Mouse (Mus musculus): ENCODE measurements around the gene Dlk2.

Dlk2 gene

DNA sequence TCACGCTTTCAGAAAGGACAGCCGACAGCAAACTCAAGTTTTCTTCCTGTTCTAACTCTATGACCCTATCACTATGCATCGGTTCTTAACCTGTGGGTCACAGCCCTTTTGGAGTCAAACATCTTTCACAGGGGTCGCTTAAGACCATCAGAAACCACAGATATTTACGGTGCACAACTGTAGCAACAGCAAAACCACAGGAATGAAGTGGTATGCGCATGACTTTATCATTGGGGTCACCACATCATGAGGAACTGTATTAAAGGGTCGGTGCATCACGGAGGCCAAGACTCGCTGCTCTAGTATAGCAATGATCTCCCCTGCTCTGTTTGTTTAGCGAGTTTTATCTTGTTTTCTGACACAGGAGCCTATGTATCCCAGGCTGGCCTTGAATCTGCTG lies 18.6 kb downstream of the Dlk2 start:
- no peak for DNase-seq (ENCODE audit: extremely low read depth, low read depth)

DNA sequence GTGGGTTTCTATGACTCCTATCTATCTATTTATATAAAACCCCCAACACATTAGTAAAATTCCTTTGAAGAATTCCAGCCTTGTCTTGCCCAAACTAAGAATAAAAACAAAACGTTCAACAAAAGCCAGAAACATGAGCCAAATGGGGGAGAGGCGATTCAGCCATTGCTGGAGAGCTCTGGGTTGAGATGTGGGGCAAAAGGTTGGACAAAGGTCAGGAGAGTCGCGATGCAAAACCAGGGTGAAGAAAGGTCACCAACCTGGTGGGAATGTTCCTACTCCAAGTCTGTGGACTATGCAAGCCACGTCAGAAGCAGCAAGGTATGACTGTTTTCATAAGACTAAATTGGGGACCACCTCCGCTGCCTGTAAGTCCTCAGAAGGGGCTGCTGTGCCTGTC lies 23.3 kb downstream of the Dlk2 start:
- DNase-seq (ENCODE audit: extremely low read depth, low read depth): no peak

DNA sequence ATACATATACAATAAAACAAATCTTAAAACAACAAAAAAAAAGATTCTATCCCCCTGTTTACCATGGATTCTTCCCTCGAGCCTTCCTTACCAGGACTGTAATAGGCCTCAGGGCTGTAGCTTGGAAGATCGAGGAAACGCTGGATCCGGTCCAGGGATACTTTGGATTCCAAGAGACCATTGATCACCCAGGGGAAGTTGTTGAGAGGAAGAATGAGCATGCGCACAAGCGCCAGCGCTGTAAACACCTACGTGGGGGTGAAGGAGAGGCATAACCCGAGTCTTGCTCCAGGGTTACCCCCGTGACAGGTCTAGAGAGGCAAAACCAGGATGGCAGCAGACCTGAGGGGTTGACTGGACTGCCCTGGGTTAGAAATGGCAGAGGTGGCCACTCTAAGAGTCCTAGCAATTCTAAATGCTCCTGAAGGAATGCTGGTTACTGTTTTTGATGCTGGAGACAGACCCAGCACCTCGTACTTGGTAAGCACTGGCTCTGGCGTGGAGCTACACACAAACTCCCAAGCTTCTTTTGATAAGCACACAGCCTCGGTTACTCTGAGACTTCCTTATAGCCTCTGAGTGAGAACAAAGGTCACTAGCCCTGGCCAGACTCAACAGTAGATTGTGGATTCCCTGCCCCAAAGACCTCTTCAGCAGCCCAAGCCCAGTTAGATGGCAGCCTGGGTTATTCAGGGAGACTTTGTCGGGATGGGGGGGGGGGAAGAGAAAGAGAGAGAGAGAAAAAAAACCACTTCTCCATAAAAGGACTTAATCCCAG lies 25.0 kb downstream of the Dlk2 start:
- no peak for DNase-seq (ENCODE audit: extremely low read depth, low read depth)

DNA sequence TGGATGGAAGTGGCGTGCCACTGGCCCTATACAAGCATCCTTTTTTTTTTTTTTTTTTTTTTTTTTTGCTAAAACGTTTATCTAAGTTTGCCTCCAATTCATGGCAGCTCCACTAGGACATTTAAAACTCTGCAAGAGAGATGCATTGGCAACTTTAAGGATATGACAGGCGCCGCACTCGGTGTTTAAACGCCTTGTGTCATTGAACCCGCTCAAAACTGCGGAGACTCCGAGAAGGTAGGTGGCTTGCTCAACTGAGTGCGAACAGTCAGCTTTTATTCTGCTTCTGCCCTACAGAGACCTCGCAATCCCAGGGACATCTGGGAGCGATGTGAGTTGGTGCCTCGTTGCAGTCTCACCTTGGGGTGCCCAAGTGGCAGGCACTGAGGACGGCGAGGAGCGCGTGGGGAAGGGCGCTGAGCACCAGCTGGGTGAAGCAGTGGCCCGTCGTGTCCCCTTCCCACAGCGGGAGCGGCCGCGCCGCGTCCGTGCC lies 30.2 kb downstream of the Dlk2 start:
- DNase-seq (ENCODE audit: extremely low read depth, low read depth): no peak

DNA sequence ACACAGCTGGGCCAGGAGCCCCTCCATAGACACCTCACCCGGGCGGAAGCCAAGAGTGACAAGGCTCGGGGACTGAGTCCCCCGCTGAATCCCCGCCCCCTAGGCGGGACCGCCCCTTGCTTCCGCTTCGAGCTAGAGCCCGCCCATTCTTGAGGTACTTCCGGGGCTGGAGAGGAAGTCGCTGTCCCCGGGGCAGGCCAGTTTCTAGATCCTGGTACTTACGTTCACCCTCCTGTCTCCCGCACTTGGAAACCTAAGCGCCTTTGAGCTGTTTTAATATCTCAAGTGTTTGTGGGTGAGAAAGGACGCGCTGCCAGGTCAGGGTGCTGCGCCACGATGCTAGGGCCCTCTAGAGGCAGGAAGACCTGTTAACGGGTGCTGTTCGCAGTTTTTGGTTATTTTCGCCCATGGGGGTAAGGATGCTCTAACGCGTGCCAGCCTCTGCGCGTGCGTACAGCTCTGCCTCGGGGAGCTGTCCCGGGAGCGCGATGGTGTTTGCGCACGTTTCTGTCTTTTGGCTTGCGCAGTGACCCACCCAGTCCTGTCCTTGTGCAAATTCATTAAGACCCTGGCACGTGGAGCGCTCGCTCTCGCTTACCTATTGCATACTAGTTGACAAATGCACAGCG lies 30.8 kb downstream of the Dlk2 start, which contains the start of gene Abcc10:
Abcc10 (minus strand) TSS at position 447 of the 629 bp plus-strand sequence.
- DNase-seq (ENCODE audit: extremely low read depth, low read depth): peak; percentile 94

DNA sequence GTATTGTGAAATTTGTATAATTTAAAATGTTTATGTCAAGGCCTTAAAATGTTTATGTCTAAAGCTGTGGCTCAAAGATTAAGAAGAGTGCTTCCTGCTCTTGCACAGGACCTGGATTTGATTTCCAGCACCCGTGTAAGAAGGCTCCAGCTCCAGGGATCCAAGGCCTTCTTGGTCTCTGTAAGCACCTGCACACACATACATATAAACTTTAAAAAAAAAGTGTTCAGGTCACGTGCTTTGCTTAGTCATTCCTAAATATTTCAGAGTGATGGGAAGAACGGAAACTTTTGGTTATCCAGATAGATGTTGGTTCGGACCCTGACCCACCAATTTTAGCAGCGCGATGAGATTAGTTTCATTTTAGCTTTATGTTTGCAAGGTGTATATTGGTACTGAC lies 31.5 kb downstream of the Dlk2 start:
- no peak for DNase-seq (ENCODE audit: extremely low read depth, low read depth)

DNA sequence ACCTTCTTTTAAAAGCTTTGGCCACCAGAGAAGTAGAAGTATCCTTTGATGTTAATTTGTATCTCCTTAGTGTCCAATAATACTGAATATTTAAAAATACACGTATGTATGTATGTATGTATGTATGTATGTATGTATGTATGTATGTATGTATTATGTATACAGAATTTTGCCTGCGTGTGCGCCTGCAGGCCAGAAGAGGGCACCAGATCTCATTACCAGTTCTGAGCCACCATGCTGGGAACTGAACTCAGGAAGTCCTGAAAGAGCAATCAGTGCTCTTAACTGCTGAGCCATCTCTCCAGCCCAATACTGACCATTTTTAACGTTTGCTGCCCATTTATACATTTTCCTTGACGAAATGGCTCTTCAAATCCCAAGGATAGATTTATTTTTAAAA lies 39.3 kb downstream of the Dlk2 start:
- no peak for DNase-seq (ENCODE audit: extremely low read depth, low read depth)

DNA sequence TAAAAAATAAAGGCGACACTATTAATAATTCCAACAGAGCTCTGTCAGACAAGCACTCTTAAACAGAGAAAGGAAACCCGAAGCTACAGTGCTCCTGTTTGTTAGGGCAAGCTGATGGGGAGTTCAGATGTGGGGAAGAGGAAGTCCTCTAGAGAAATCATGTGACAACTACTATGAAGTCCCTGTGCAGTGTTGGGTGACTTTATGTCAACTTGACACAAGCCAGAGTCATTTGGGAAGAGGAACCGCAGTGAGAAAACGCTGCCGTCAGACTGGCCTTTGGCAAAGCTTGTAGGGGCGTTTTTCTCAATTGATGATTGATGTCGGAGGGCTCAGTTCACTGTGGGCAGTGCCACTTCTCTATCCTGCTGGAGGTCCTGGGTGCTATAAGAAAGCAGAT lies 44.0 kb downstream of the Dlk2 start:
- peak; percentile 76 for DNase-seq (ENCODE audit: extremely low read depth, low read depth)

DNA sequence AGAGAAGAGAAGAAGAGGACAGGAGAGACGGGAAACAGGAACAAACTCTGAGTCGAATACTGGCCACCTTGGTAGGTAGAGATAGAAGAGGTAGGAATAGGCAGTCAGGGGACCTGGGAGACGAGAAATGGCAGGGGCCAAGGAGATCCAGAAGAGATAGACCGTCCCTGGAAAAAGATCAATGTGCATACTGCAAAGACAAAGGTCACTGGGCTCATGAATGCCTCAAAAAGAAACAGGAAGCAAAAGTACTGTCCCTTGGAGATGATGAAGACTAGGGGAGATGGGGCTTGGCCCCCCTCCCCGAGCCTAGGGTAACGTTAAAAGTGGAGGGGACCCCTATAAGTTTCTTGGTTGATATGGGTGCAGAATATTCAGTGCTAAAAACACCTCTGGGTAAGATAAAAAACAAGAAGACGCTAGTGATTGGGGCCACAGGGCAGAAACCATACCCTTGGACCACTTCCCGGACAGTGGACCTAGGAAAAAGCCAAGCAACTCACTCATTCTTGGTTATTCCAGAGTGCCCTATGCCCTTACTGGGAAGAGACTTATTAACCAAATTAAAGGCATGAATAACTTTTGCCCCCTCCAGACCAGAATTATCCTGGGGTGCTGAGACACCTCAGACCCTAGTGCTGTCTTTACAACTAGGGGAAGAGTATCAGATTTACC lies 53.9 kb downstream of the Dlk2 start:
- DNase-seq (ENCODE audit: extremely low read depth, low read depth): no peak
